Mouse (Mus musculus) forelimb bud, embryonic 11.5 days (tissue): ENCODE measurements around the gene Qsox1.

Source experiments
- DNase-seq: peaks from one replicate; pipeline ENCODE4 v3.0.0-alpha.2; 2012; ENCODE audit warnings: low read depth, low spot score

Qsox1 gene

GRCm38 (mm10) chr1:155801014-155801991 is 11.4 kb downstream of the Qsox1 start:
- peak; percentile 12 for DNase-seq

- no peak for DNase-seq
Observed at GRCm38 (mm10) chr1:155798000-155798399, 14.7 kb downstream of the Qsox1 start.

GRCm38 (mm10) chr1:155797425-155797824 is 15.3 kb downstream of the Qsox1 start:
- DNase-seq: no peak

- no peak for DNase-seq
Observed at GRCm38 (mm10) chr1:155796757-155797405, 15.8 kb downstream of the Qsox1 start.

GRCm38 (mm10) chr1:155795791-155796233 is 16.9 kb downstream of the Qsox1 start:
- no peak for DNase-seq

- DNase-seq: no peak
Observed at GRCm38 (mm10) chr1:155794855-155795254, 17.8 kb downstream of the Qsox1 start.

- peak; percentile 20 for DNase-seq
Observed at GRCm38 (mm10) chr1:155791919-155792318, 20.8 kb downstream of the Qsox1 start.

GRCm38 (mm10) chr1:155790111-155790974 is 22.3 kb downstream of the Qsox1 start:
- DNase-seq: no peak

GRCm38 (mm10) chr1:155785886-155786285 is 26.8 kb downstream of the Qsox1 start:
- DNase-seq: no peak

- DNase-seq: peak; percentile 63
Observed at GRCm38 (mm10) chr1:155784343-155785205, 28.1 kb downstream of the Qsox1 start.

- no peak for DNase-seq
Observed at GRCm38 (mm10) chr1:155782382-155782781, 30.3 kb downstream of the Qsox1 start.

- DNase-seq: no peak
Observed at GRCm38 (mm10) chr1:155777641-155778625, 34.8 kb downstream of the Qsox1 start.

- DNase-seq: peak; percentile 9
Observed at GRCm38 (mm10) chr1:155759167-155759566, 53.5 kb downstream of the Qsox1 start.

GRCm38 (mm10) chr1:155758711-155759110 is 54.0 kb downstream of the Qsox1 start:
- no peak for DNase-seq

GRCm38 (mm10) chr1:155757621-155758020 is 55.1 kb downstream of the Qsox1 start:
- DNase-seq: no peak

GRCm38 (mm10) chr1:155753411-155753810 is 59.3 kb downstream of the Qsox1 start:
- DNase-seq: no peak

- no peak for DNase-seq
Observed at GRCm38 (mm10) chr1:155751484-155752255, 61.0 kb downstream of the Qsox1 start, which contains the start of gene Lhx4. Gene Lhx4, minus strand, starts transcription at chr1:155751684.

- no peak for DNase-seq
Observed at GRCm38 (mm10) chr1:155750517-155751178, 62.0 kb downstream of the Qsox1 start.
